In genomic region chr11:25045977-25046376, GRCm38 (mm10) we compare ENCODE assay signal across 12 mouse cellular contexts.
DNase-seq lines count a peak whose midpoint lies in the region; ATAC-seq and TF ChIP-seq lines count a peak whose summit lies in the region.
"Had no signal": no experiment of that assay in that cellular context is flagged by ENCODE, and none has a peak within 500 bp of the region (broad histone marks: within the 10 kb centered on the region; RNA-seq: fewer than 3 reads in every experiment).

No protein-coding gene starts in this region.

- no peak overlapping the region for H3K9ac ChIP-seq in hindbrain, embryonic 13.5 days
- no peak overlapping the region for H3K9ac ChIP-seq in MEL (ENCODE audit: control insufficient read depth, low read depth, low read length, poor library complexity, severe bottlenecking)
- H3K9ac ChIP-seq in intestine, postnatal 0 days (ENCODE audit: low read depth, low read length) = no peak overlapping the region
- H3K9ac ChIP-seq: heart, embryonic 12.5 days; limb, embryonic 15.5 days had no signal

- H3K4me2 ChIP-seq in hindbrain, embryonic 13.5 days = no peak overlapping the region
- H3K4me2 ChIP-seq in intestine, postnatal 0 days (replicated peaks; ENCODE audit: low read depth) = no peak overlapping the region
- H3K4me2 ChIP-seq: heart, embryonic 12.5 days; limb, embryonic 15.5 days had no signal

- peaks cover 13% of the 10 kb centered on the region for H3K4me1 ChIP-seq in hindbrain, embryonic 10.5 days (replicated peaks)
- no peaks in the 10 kb centered on the region for H3K4me1 ChIP-seq in hindbrain, embryonic 13.5 days (replicated peaks)
- no peaks in the 10 kb centered on the region for H3K4me1 ChIP-seq in MEL (ENCODE audit: control insufficient read depth in 1 of 2, insufficient read depth in 2 of 2, low read length in 2 of 2)
- H3K4me1 ChIP-seq in intestine, postnatal 0 days (replicated peaks; ENCODE audit: control insufficient read depth, insufficient read depth, low read length) = no peaks in the 10 kb centered on the region
- H3K4me1 ChIP-seq: limb, embryonic 15.5 days had no signal

- H3K4me3 ChIP-seq in hindbrain, embryonic 10.5 days = no peak overlapping the region
- no peak overlapping the region for H3K4me3 ChIP-seq in hindbrain, embryonic 13.5 days
- no peak overlapping the region for H3K4me3 ChIP-seq in MEL (ENCODE audit: control insufficient read depth in 1 of 2, insufficient read depth in 1 of 2, low read depth in 2 of 2, low read length in 2 of 2)
- no peak overlapping the region for H3K4me3 ChIP-seq in intestine, postnatal 0 days (ENCODE audit: low read depth, low read length)
- H3K4me3 ChIP-seq: heart, embryonic 12.5 days; limb, embryonic 15.5 days had no signal

- no peak overlapping the region for H3K27ac ChIP-seq in hindbrain, embryonic 10.5 days
- H3K27ac ChIP-seq in hindbrain, embryonic 13.5 days = no peak overlapping the region
- no peak overlapping the region for H3K27ac ChIP-seq in MEL (ENCODE audit: control insufficient read depth, low read depth, low read length)
- no peak overlapping the region for H3K27ac ChIP-seq in intestine, postnatal 0 days (ENCODE audit: low read depth, low read length)
- H3K27ac ChIP-seq: limb, embryonic 15.5 days had no signal

- no peak for TF ChIP-seq EP300 in MEL (IDR thresholded peaks at IDR 0.05; ENCODE audit: low read depth in 1 of 2, low read length in 2 of 2)

- intact Hi-C loops in left cerebral cortex, postnatal 25 days (cut with DNase I) = no loop called here

- TF ChIP-seq POLR2A in MEL (IDR thresholded peaks at IDR 0.05; ENCODE audit: control insufficient read depth in 1 of 2, insufficient read depth in 1 of 2, low read depth in 1 of 2, low read length in 2 of 2, poor library complexity in 1 of 2) = no peak

- no peaks in the 10 kb centered on the region for H3K79me2 ChIP-seq in MEL (ENCODE audit: control insufficient read depth, insufficient read depth, low read length, poor library complexity)

- no peaks in the 10 kb centered on the region for H3K27me3 ChIP-seq in hindbrain, embryonic 10.5 days (ENCODE audit: insufficient read depth, poor library complexity, severe bottlenecking)
- H3K27me3 ChIP-seq in hindbrain, embryonic 13.5 days = no peaks in the 10 kb centered on the region
- no peaks in the 10 kb centered on the region for H3K27me3 ChIP-seq in MEL (ENCODE audit: control insufficient read depth in 1 of 2, insufficient read depth in 2 of 2, low read length in 2 of 2)
- no peaks in the 10 kb centered on the region for H3K27me3 ChIP-seq in intestine, postnatal 0 days (replicated peaks; ENCODE audit: control insufficient read depth, insufficient read depth, low read length)
- H3K27me3 ChIP-seq: heart, embryonic 12.5 days; limb, embryonic 15.5 days had no signal

- TF ChIP-seq CTCF in MEL (IDR thresholded peaks at IDR 0.05 in 2 of 3, conservative IDR thresholded peaks at IDR 0.05 in 1 of 3; ENCODE audit: control insufficient read depth in 1 of 3, insufficient read depth in 1 of 3, low read depth in 2 of 3, low read length in 3 of 3, poor library complexity in 1 of 3, severe bottlenecking in 1 of 3) = peak in 2 of 3 experiments; percentile 27 to 53; a peak in 4 of 6 replicates
- TF ChIP-seq CTCF in intestine, postnatal 0 days (IDR thresholded peaks at IDR 0.05; ENCODE audit: low read depth) = peak; percentile 40

- DNase-seq in hindbrain, embryonic 10.5 days (ENCODE audit: low spot score) = peak; percentile 12
- DNase-seq in lung, postnatal 10 days = peak; percentile 11
- DNase-seq in lung, postnatal 14 days = no peak
- peak; percentile 13 for DNase-seq in MEL (ENCODE audit: low read depth, low spot score)
- DNase-seq in left cerebral cortex, postnatal 25 days (ENCODE audit: low spot score in 2 of 2) = no peak
- DNase-seq in layer of hippocampus, adult 8-10 months (ENCODE audit: low spot score in 2 of 2) = no peak
- DNase-seq: adrenal gland, postnatal 36 days had no signal

- no peak for TF ChIP-seq RAD21 in MEL (IDR thresholded peaks at IDR 0.05; ENCODE audit: low read depth, low read length)

- no peaks in the 10 kb centered on the region for H3K9me3 ChIP-seq in hindbrain, embryonic 10.5 days
- H3K9me3 ChIP-seq in hindbrain, embryonic 13.5 days = no peaks in the 10 kb centered on the region
- H3K9me3 ChIP-seq in MEL (replicated peaks; ENCODE audit: insufficient read depth, low read length) = no peaks in the 10 kb centered on the region
- H3K9me3 ChIP-seq in intestine, postnatal 0 days (ENCODE audit: control insufficient read depth) = no peaks in the 10 kb centered on the region
- H3K9me3 ChIP-seq: G1E; heart, embryonic 12.5 days; limb, embryonic 15.5 days had no signal

- H3K36me3 ChIP-seq in hindbrain, embryonic 10.5 days = no peaks in the 10 kb centered on the region
- H3K36me3 ChIP-seq in hindbrain, embryonic 13.5 days = no peaks in the 10 kb centered on the region
- no peaks in the 10 kb centered on the region for H3K36me3 ChIP-seq in MEL (ENCODE audit: control insufficient read depth in 1 of 2, insufficient read depth in 2 of 2, low read length in 2 of 2)
- H3K36me3 ChIP-seq in intestine, postnatal 0 days (ENCODE audit: control insufficient read depth, insufficient read depth) = no peaks in the 10 kb centered on the region
- H3K36me3 ChIP-seq: G1E; heart, embryonic 12.5 days; limb, embryonic 15.5 days had no signal

- 64% methylated on average over 7 of the region's 7 CpGs for WGBS in hindbrain, embryonic 10.5 days
- WGBS in hindbrain, embryonic 13.5 days = 66% methylated on average over 7 of the region's 7 CpGs
- WGBS in intestine, postnatal 0 days = 63% methylated on average over 7 of the region's 7 CpGs

- no peak for ATAC-seq in hindbrain, embryonic 13.5 days (ENCODE audit: low FRiP score)
- ATAC-seq in intestine, postnatal 0 days = no peak

TF ChIP-seq in MEL, 35 proteins besides CTCF, POLR2A, EP300 and RAD21:
- TF ChIP-seq NRF1 (IDR thresholded peaks at IDR 0.05; ENCODE audit: insufficient read depth, low read depth, low read length, poor library complexity, severe bottlenecking) (no peak), ZC3H11A (IDR thresholded peaks at IDR 0.05; ENCODE audit: low read depth, low read length) (no peak), SMC3 (IDR thresholded peaks at IDR 0.05; ENCODE audit: low read depth, low read length) (peak; percentile 24; the same call in 1 of the 2 replicates), TBP (IDR thresholded peaks at IDR 0.05; ENCODE audit: low read depth, low read length) (no peak), RCOR1 (IDR thresholded peaks at IDR 0.05; ENCODE audit: low read depth, low read length) (no peak), MXI1 (IDR thresholded peaks at IDR 0.05; ENCODE audit: low read depth, low read length) (no peak), MEF2A (IDR thresholded peaks at IDR 0.05; ENCODE audit: extremely low read depth, insufficient replicate concordance, low read depth, low read length, poor library complexity, severe bottlenecking) (no peak), MYC (IDR thresholded peaks at IDR 0.05; ENCODE audit: low read depth, low read length) (no peak), ELF1 (IDR thresholded peaks at IDR 0.05; ENCODE audit: low read depth, low read length) (no peak)

Comparison
In these comparisons a context has a peak if more than half of its experiments do, and no peak if none do; other contexts are left out.
1. DNase-seq: peak in hindbrain, embryonic 10.5 days (single experiment), lung, postnatal 10 days (single experiment) and MEL (single experiment); none in lung, postnatal 14 days (single experiment), left cerebral cortex, postnatal 25 days (0 of 2) and layer of hippocampus, adult 8-10 months (0 of 2).